Mouse (Mus musculus) liver, embryonic 14.5 days (tissue): ENCODE measurements around the gene Ctf1. TPM values are rescaled to one million over a fixed set of nuclear protein-coding genes. Genes with fewer than 3 reads are reported as not detected.

Experiments used
- ATAC-seq: fragments of 200-750 bp; cut with Nextera tagmentation; 2 replicates; pipeline ENCODE4 v1.8.0; 2017; ENCODE audit warnings: moderate number of reproducible peaks, mild to moderate bottlenecking, moderate library complexity; ENCODE audit not compliant: insufficient read depth
- DNase-seq, 3 experiments: peaks; one replicate each; pipeline ENCODE4 v3.0.0-alpha.2; 2012 to 2013; ENCODE audit warnings: low read depth in 3 of 3, low spot score in 3 of 3
- H3K27ac ChIP-seq: fragments of 300-500 bp; sonication (generic); 2 replicates; pipeline ENCODE4 v1.5.1; 2014; ENCODE audit warnings: moderate library complexity, mild to moderate bottlenecking, control low read depth, inconsistent platforms
- H3K27me3 ChIP-seq: fragments of 300-500 bp; sonication (generic); 2 replicates; pipeline ENCODE4 v1.6.1; 2014; ENCODE audit warnings: mild to moderate bottlenecking, low read length, moderate library complexity; ENCODE audit not compliant: control insufficient read depth, insufficient read depth
- H3K36me3 ChIP-seq: fragments of 300-500 bp; sonication (generic); replicated peaks from 2 replicates; pipeline ENCODE4 v1.6.1; 2014; ENCODE audit warnings: low read depth; ENCODE audit not compliant: control insufficient read depth, insufficient read depth
- H3K4me1 ChIP-seq, 2 experiments: fragments of 200-500 bp in 1 of 2; fragments of 300-500 bp in 1 of 2; sonication (generic) in 1 of 2; replicated peaks; 2 replicates each; pipeline ENCODE4 v1.6.1; 2012 to 2014; ENCODE audit warnings: antibody characterized with exemption in 1 of 2, inconsistent platforms in 1 of 2, low read length in 1 of 2; ENCODE audit not compliant: control insufficient read depth in 2 of 2, insufficient read depth in 2 of 2
- H3K4me2 ChIP-seq: fragments of 300-500 bp; sonication (generic); 2 replicates; pipeline ENCODE4 v1.6.1; 2014; ENCODE audit warnings: low read depth, mild to moderate bottlenecking, control low read depth, moderate library complexity
- H3K4me3 ChIP-seq, 2 experiments: fragments of 200-500 bp in 1 of 2; fragments of 300-500 bp in 1 of 2; sonication (generic) in 1 of 2; 2 replicates each; pipeline ENCODE4 v1.5.1; 2012 to 2014; ENCODE audit warnings: low read depth in 2 of 2, low read length in 2 of 2, mild to moderate bottlenecking in 2 of 2, control low read depth in 1 of 2, inconsistent platforms in 1 of 2, moderate library complexity in 1 of 2; ENCODE audit not compliant: insufficient read depth in 1 of 2
- H3K9ac ChIP-seq: fragments of 300-500 bp; sonication (generic); replicated peaks from 2 replicates; pipeline ENCODE4 v1.6.1; 2014; ENCODE audit warnings: mild to moderate bottlenecking, control low read depth, moderate library complexity
- H3K9me3 ChIP-seq: fragments of 300-500 bp; sonication (generic); 2 replicates; pipeline ENCODE4 v1.6.1; 2016; ENCODE audit warnings: low read length, mixed read lengths; ENCODE audit not compliant: control insufficient read depth
- CTCF ChIP-seq: IDR thresholded peaks from 2 replicates; pipeline ENCODE4 v1.5.1; 2016; ENCODE audit warnings: antibody characterized with exemption, low read depth, control low read depth
- EP300 ChIP-seq: IDR thresholded peaks from 2 replicates; pipeline ENCODE4 v1.6.1; 2016; ENCODE audit warnings: antibody characterized with exemption, low read depth
- WGBS: fragments of 180-500 bp; shearing (Covaris S2); extraction: QIAGEN DNeasy Blood & Tissue Kit; methylation state at CpG from one replicate; pipeline ENCODE4 v1.1.7; 2014; ENCODE audit not compliant: insufficient replicate concordance; 5-methylcytosine and 5-hydroxymethylcytosine counted together
- polyA plus RNA-seq, 2 experiments: library from polyadenylated mRNA; depleted of rRNA in 1 of 2; stranded (reverse) in 1 of 2; unstranded in 1 of 2; fragments of >200 nt; fragmentation: Nextera tagmentation in 1 of 2; extraction: Ambion mirVana in 1 of 2; gene quantifications; 2 replicates each; pipeline versions ENCODE4 v1.2.1 to v1.2.3; 2012 to 2014

Ctf1 gene
- polyA plus RNA-seq, 2 experiments: 1.7 to 2.6 TPM

GRCm38 (mm10) chr7:127671880-127672774, 40.4 kb upstream of the Ctf1 start:
- peak; percentile 35; the same call in 1 of the 2 replicates for ATAC-seq
- 56% methylated on average over 11 of the region's 11 CpGs for WGBS

GRCm38 (mm10) chr7:127672776-127673175, 39.8 kb upstream of the Ctf1 start:
- TF ChIP-seq CTCF (no peak), EP300 (no peak)
- ATAC-seq (no peak), DNase-seq (no peak)
- Histone ChIP-seq H3K4me3 (no peak overlapping the region), H3K9ac (no peak overlapping the region), H3K9me3 (no peaks in the 10 kb centered on the region), H3K27me3 (no peaks in the 10 kb centered on the region), H3K4me1 (no peaks in the 10 kb centered on the region; a peak in 1 of 4 replicates), H3K27ac (no peak overlapping the region), H3K4me2 (no peak overlapping the region; the same call in 1 of the 2 replicates), H3K36me3 (no peaks in the 10 kb centered on the region)
- WGBS: 65% methylated on average over 4 of the region's 4 CpGs

More at GRCm38 (mm10) chr7:127671880-127672774, 40.4 kb upstream of the Ctf1 start:
- H3K9ac ChIP-seq: no peak overlapping the region
- peak overlapping the region; percentile 15; the same call in 1 of the 2 replicates for H3K4me2 ChIP-seq
- no peaks in the 10 kb centered on the region; a peak in 1 of 4 replicates for H3K4me1 ChIP-seq
- DNase-seq: no peak
- H3K27ac ChIP-seq: no peak overlapping the region; the same call in none of the 2 replicates
- no peak overlapping the region for H3K4me3 ChIP-seq
- H3K9me3 ChIP-seq: no peaks in the 10 kb centered on the region
- TF ChIP-seq EP300 (no peak), CTCF (no peak)
- no peaks in the 10 kb centered on the region for H3K36me3 ChIP-seq
- no peaks in the 10 kb centered on the region for H3K27me3 ChIP-seq

GRCm38 (mm10) chr7:127674977-127675376, 37.6 kb upstream of the Ctf1 start:
- Histone ChIP-seq H3K9ac (no peak overlapping the region), H3K36me3 (no peaks in the 10 kb centered on the region), H3K4me2 (no peak overlapping the region), H3K4me3 (no peak overlapping the region), H3K4me1 (no peaks in the 10 kb centered on the region; a peak in 1 of 4 replicates), H3K27ac (no peak overlapping the region), H3K9me3 (no peaks in the 10 kb centered on the region), H3K27me3 (no peaks in the 10 kb centered on the region)
- ATAC-seq: peak; percentile 52; the same call in 1 of the 2 replicates
- DNase-seq: peak; percentile 66 to 71 (median 69)
- 0% methylated on average over 5 of the region's 5 CpGs for WGBS
- TF ChIP-seq CTCF (peak; percentile 97), EP300 (no peak)

- no peaks in the 10 kb centered on the region; a peak in 1 of 4 replicates for H3K4me1 ChIP-seq
- no peaks in the 10 kb centered on the region for H3K36me3 ChIP-seq
- H3K4me2 ChIP-seq: no peak overlapping the region
- no peaks in the 10 kb centered on the region for H3K27me3 ChIP-seq
- no peak overlapping the region for H3K9ac ChIP-seq
- H3K4me3 ChIP-seq: no peak overlapping the region
- WGBS: 81% methylated on average over 9 of the region's 9 CpGs
- TF ChIP-seq EP300 (no peak), CTCF (no peak)
- ATAC-seq (no peak), DNase-seq (no peak)
- H3K27ac ChIP-seq: no peak overlapping the region
- H3K9me3 ChIP-seq: no peaks in the 10 kb centered on the region
Measured at GRCm38 (mm10) chr7:127675391-127675811, 37.1 kb upstream of the Ctf1 start.

GRCm38 (mm10) chr7:127677077-127677476, 35.5 kb upstream of the Ctf1 start:
- TF ChIP-seq EP300 (no peak), CTCF (peak; percentile 97)
- 38% methylated on average over 6 of the region's 6 CpGs for WGBS
- peak in 2 of 3 experiments; percentile 33 to 45 for DNase-seq
- Histone ChIP-seq H3K4me1 (peaks cover 3 to 5% of the 10 kb centered on the region in 2 experiments; a peak in 2 of 4 replicates), H3K27ac (no peak overlapping the region), H3K4me3 (no peak overlapping the region), H3K9ac (no peak overlapping the region), H3K9me3 (no peaks in the 10 kb centered on the region), H3K36me3 (no peaks in the 10 kb centered on the region), H3K4me2 (no peak overlapping the region), H3K27me3 (no peaks in the 10 kb centered on the region)
- no peak for ATAC-seq
